Mouse (Mus musculus): ENCODE results near the gene Ubac1.

DNA sequence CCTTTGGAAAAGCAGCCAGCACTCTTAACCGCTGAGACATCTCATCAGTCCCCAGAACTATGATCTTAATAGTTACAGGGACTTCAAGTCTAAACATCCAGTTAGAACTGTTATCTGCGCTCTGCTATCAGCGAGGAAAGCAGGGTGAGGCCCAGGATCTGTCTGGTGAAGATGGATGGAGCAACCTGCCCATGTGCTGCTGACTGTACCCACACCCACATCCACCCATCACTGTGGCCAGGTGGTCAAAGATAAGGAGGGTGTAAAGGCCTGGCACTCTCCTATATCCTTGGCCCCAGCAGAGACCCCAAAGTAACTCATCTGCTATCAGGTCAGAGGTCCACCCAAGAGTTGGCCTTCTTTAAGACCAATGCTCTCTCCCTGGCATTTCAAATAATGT lies 7.9 kb downstream of the Ubac1 start:
- TF ChIP-seq GATA1 (IDR thresholded peaks at IDR 0.05; ENCODE audit: borderline replicate concordance, low read length) (no peak), FLI1 (IDR thresholded peaks at IDR 0.05; ENCODE audit: low read length) (no peak)
